Mouse (Mus musculus) heart, embryonic 10.5 days (tissue): Measurements from ENCODE around the gene Tsnax. TPM values are rescaled to one million over a fixed set of nuclear protein-coding genes. Genes with fewer than 3 reads are reported as not detected.

Experiments used
- DNase-seq: peaks from one replicate; pipeline ENCODE4 v3.0.0-alpha.2; 2017; ENCODE audit warnings: low spot score
- H3K27ac ChIP-seq: fragments of 300-500 bp; sonication (generic); 2 replicates; pipeline ENCODE4 v1.5.1; 2016; ENCODE audit warnings: mild to moderate bottlenecking
- H3K27me3 ChIP-seq: fragments of 300-500 bp; sonication (generic); 2 replicates; pipeline ENCODE4 v1.6.1; 2016; ENCODE audit warnings: mild to moderate bottlenecking; ENCODE audit not compliant: poor library complexity, insufficient read depth, severe bottlenecking
- H3K36me3 ChIP-seq: fragments of 300-500 bp; sonication (generic); 2 replicates; pipeline ENCODE4 v1.6.1; 2016; ENCODE audit warnings: mild to moderate bottlenecking, moderate library complexity
- H3K4me1 ChIP-seq: fragments of 300-500 bp; sonication (generic); 2 replicates; pipeline ENCODE4 v1.6.1; 2016; ENCODE audit warnings: mild to moderate bottlenecking
- H3K4me3 ChIP-seq: fragments of 300-500 bp; sonication (generic); 2 replicates; pipeline ENCODE4 v1.5.1; 2016; ENCODE audit warnings: mild to moderate bottlenecking, moderate library complexity
- H3K9me3 ChIP-seq: fragments of 300-500 bp; sonication (generic); 2 replicates; pipeline ENCODE4 v1.6.1; 2016; ENCODE audit warnings: mild to moderate bottlenecking, moderate library complexity
- WGBS: fragments of 180-500 bp; shearing (Covaris S2); methylation state at CpG from one replicate; pipeline ENCODE4 v1.1.7; 2016; 5-methylcytosine and 5-hydroxymethylcytosine counted together
- polyA plus RNA-seq: library from polyadenylated mRNA; unstranded; fragments of >200 nt; fragmentation: Nextera tagmentation; extraction: Ambion mirVana; gene quantifications from 2 replicates; pipeline ENCODE4 v1.2.1, GENCODE M21; 2016

The Tsnax gene
- polyA plus RNA-seq: 106 and 118 TPM in 2 replicates

GRCm38 (mm10) chr8:125012695-125013627 is at the start of gene Tsnax:
Gene Tsnax, plus strand, starts transcription at chr8:125012997.
- Histone ChIP-seq H3K4me3 (peak within 1 kb of the TSS; percentile 99), H3K36me3 (peaks cover 30% of the 10 kb centered on the region), H3K9me3 (no peaks in the 10 kb centered on the region), H3K4me1 (peaks cover 11% of the 10 kb centered on the region; the same call in 1 of the 2 replicates), H3K27ac (peak within 1 kb of the TSS; percentile 95), H3K27me3 (0 out of 2 replicates have a peak, but pooled peaks cover 4% of the 10 kb centered on the region)
- WGBS: 3% methylated on average over 84 of the region's 84 CpGs
- peak; percentile 95 for DNase-seq

GRCm38 (mm10) chr8:124963246-124963645 is 49.6 kb upstream of the Tsnax start:
- Histone ChIP-seq H3K4me3 (no peak overlapping the region), H3K27me3 (no peaks in the 10 kb centered on the region), H3K9me3 (no peaks in the 10 kb centered on the region), H3K4me1 (peaks cover 24% of the 10 kb centered on the region), H3K27ac (no peak overlapping the region), H3K36me3 (no peaks in the 10 kb centered on the region)
- 84% methylated on average over 5 of the region's 5 CpGs for WGBS
- no peak for DNase-seq

- H3K4me1 ChIP-seq: peaks cover 13% of the 10 kb centered on the region
- no peak overlapping the region for H3K27ac ChIP-seq
- no peaks in the 10 kb centered on the region for H3K36me3 ChIP-seq
- no peaks in the 10 kb centered on the region for H3K9me3 ChIP-seq
- no peaks in the 10 kb centered on the region for H3K27me3 ChIP-seq
- DNase-seq: no peak
- no peak overlapping the region for H3K4me3 ChIP-seq
- WGBS: 89% methylated on average over 8 of the region's 8 CpGs
Observed at GRCm38 (mm10) chr8:124964966-124965365, 47.8 kb upstream of the Tsnax start.

GRCm38 (mm10) chr8:124970312-124970933 is 42.4 kb upstream of the Tsnax start:
- H3K36me3 ChIP-seq: no peaks in the 10 kb centered on the region
- no peak for DNase-seq
- WGBS: 79% methylated on average over 6 of the region's 6 CpGs
- no peaks in the 10 kb centered on the region for H3K9me3 ChIP-seq
- H3K27ac ChIP-seq: no peak overlapping the region
- 0 out of 2 replicates have a peak, but pooled peaks cover 3% of the 10 kb centered on the region for H3K4me1 ChIP-seq
- no peak overlapping the region for H3K4me3 ChIP-seq
- H3K27me3 ChIP-seq: no peaks in the 10 kb centered on the region

GRCm38 (mm10) chr8:124973221-124973620 is 39.6 kb upstream of the Tsnax start:
- DNase-seq: no peak
- no peaks in the 10 kb centered on the region for H3K36me3 ChIP-seq
- WGBS: 65% methylated on average over 8 of the region's 8 CpGs
- H3K4me3 ChIP-seq: no peak overlapping the region
- H3K4me1 ChIP-seq: 0 out of 2 replicates have a peak, but pooled peaks cover 3% of the 10 kb centered on the region
- H3K9me3 ChIP-seq: no peaks in the 10 kb centered on the region
- H3K27ac ChIP-seq: no peak overlapping the region
- H3K27me3 ChIP-seq: no peaks in the 10 kb centered on the region

- H3K4me1 ChIP-seq: no peaks in the 10 kb centered on the region
- H3K27ac ChIP-seq: no peak overlapping the region
Observed at GRCm38 (mm10) chr8:124974254-124974653, 38.5 kb upstream of the Tsnax start.

GRCm38 (mm10) chr8:124976211-124976610 is 36.6 kb upstream of the Tsnax start:
- 91% methylated on average over 6 of the region's 6 CpGs for WGBS
- H3K4me1 ChIP-seq: no peaks in the 10 kb centered on the region
- H3K4me3 ChIP-seq: no peak overlapping the region
- no peaks in the 10 kb centered on the region for H3K9me3 ChIP-seq
- H3K36me3 ChIP-seq: no peaks in the 10 kb centered on the region
- H3K27ac ChIP-seq: no peak overlapping the region
- no peak for DNase-seq
- no peaks in the 10 kb centered on the region for H3K27me3 ChIP-seq

More at GRCm38 (mm10) chr8:124974254-124974653, 38.5 kb upstream of the Tsnax start:
- no peaks in the 10 kb centered on the region for H3K9me3 ChIP-seq
- H3K4me3 ChIP-seq: no peak overlapping the region
- no peaks in the 10 kb centered on the region for H3K36me3 ChIP-seq
- WGBS: 63% methylated on average over 4 of the region's 4 CpGs
- no peaks in the 10 kb centered on the region for H3K27me3 ChIP-seq
- DNase-seq: no peak

- no peak for DNase-seq
- Histone ChIP-seq H3K4me1 (no peaks in the 10 kb centered on the region), H3K27ac (no peak overlapping the region), H3K27me3 (no peaks in the 10 kb centered on the region), H3K9me3 (no peaks in the 10 kb centered on the region), H3K36me3 (no peaks in the 10 kb centered on the region), H3K4me3 (no peak overlapping the region)
- 81% methylated on average over 7 of the region's 7 CpGs for WGBS
Observed at GRCm38 (mm10) chr8:124978026-124978425, 34.8 kb upstream of the Tsnax start.

GRCm38 (mm10) chr8:124980036-124980435 is 32.8 kb upstream of the Tsnax start:
- Histone ChIP-seq H3K36me3 (no peaks in the 10 kb centered on the region), H3K4me3 (no peak overlapping the region), H3K27me3 (no peaks in the 10 kb centered on the region), H3K27ac (no peak overlapping the region), H3K4me1 (no peaks in the 10 kb centered on the region), H3K9me3 (no peaks in the 10 kb centered on the region)
- no peak for DNase-seq
- WGBS: 87% methylated on average over 3 of the region's 3 CpGs

- Histone ChIP-seq H3K9me3 (no peaks in the 10 kb centered on the region), H3K36me3 (no peaks in the 10 kb centered on the region), H3K4me1 (no peaks in the 10 kb centered on the region), H3K4me3 (no peak overlapping the region), H3K27ac (no peak overlapping the region), H3K27me3 (no peaks in the 10 kb centered on the region)
- DNase-seq: no peak
- 78% methylated on average over 8 of the region's 8 CpGs for WGBS
Observed at GRCm38 (mm10) chr8:124980828-124981227, 32.0 kb upstream of the Tsnax start.

- Histone ChIP-seq H3K9me3 (no peaks in the 10 kb centered on the region), H3K27ac (peak overlapping the region; percentile 65; the same call in 1 of the 2 replicates), H3K4me1 (peaks cover 21% of the 10 kb centered on the region), H3K4me3 (peak overlapping the region; percentile 54), H3K36me3 (no peaks in the 10 kb centered on the region), H3K27me3 (no peaks in the 10 kb centered on the region)
- 7% methylated on average over 17 of the region's 17 CpGs for whole genome bisulfite sequencing
- no peak for DNase-seq
Observed at GRCm38 (mm10) chr8:124990923-124991667, 21.7 kb upstream of the Tsnax start.

GRCm38 (mm10) chr8:124991668-124991926 is 21.2 kb upstream of the Tsnax start:
- Histone ChIP-seq H3K27me3 (no peaks in the 10 kb centered on the region), H3K4me1 (peaks cover 21% of the 10 kb centered on the region), H3K4me3 (peak overlapping the region; percentile 54), H3K36me3 (no peaks in the 10 kb centered on the region), H3K27ac (peak overlapping the region; percentile 65; the same call in 1 of the 2 replicates), H3K9me3 (no peaks in the 10 kb centered on the region)
- 7% methylated on average over 6 of the region's 6 CpGs for WGBS
- DNase-seq: no peak

- WGBS: 71% methylated on average over 2 of the region's 2 CpGs
Observed at GRCm38 (mm10) chr8:124995776-124996175, 17.0 kb upstream of the Tsnax start.

More at GRCm38 (mm10) chr8:124995776-124996175, 17.0 kb upstream of the Tsnax start:
- DNase-seq: no peak
- Histone ChIP-seq H3K4me1 (peaks cover 21% of the 10 kb centered on the region), H3K36me3 (no peaks in the 10 kb centered on the region), H3K27me3 (peaks cover 5% of the 10 kb centered on the region; the same call in 1 of the 2 replicates), H3K9me3 (no peaks in the 10 kb centered on the region), H3K27ac (no peak overlapping the region), H3K4me3 (no peak overlapping the region)
